Mouse (Mus musculus) embryonic facial prominence, embryonic 10.5 days (tissue): ENCODE measurements around the gene Gm45140. TPM values are rescaled to one million over a fixed set of nuclear protein-coding genes. Genes with fewer than 3 reads are reported as not detected.

Experiments used
- DNase-seq: peaks from one replicate; pipeline ENCODE4 v3.0.0-alpha.2; 2017; ENCODE audit warnings: low spot score
- H3K27ac ChIP-seq: fragments of 300-500 bp; sonication (generic); replicated peaks from 2 replicates; pipeline ENCODE4 v1.5.1; 2016; ENCODE audit warnings: mild to moderate bottlenecking
- H3K27me3 ChIP-seq: fragments of 300-500 bp; sonication (generic); replicated peaks from 2 replicates; pipeline ENCODE4 v1.6.1; 2016; ENCODE audit warnings: low read depth, mild to moderate bottlenecking; ENCODE audit not compliant: poor library complexity, severe bottlenecking
- H3K36me3 ChIP-seq: fragments of 300-500 bp; sonication (generic); replicated peaks from 2 replicates; pipeline ENCODE4 v1.6.1; 2016; ENCODE audit warnings: mild to moderate bottlenecking, moderate library complexity
- H3K4me1 ChIP-seq: fragments of 300-500 bp; sonication (generic); 2 replicates; pipeline ENCODE4 v1.6.1; 2016
- H3K4me3 ChIP-seq: fragments of 300-500 bp; sonication (generic); 2 replicates; pipeline ENCODE4 v1.5.1; 2016; ENCODE audit warnings: mild to moderate bottlenecking, moderate library complexity
- H3K9me3 ChIP-seq: fragments of 300-500 bp; sonication (generic); 2 replicates; pipeline ENCODE4 v1.6.1; 2016; ENCODE audit warnings: mild to moderate bottlenecking
- WGBS: fragments of 180-500 bp; shearing (Covaris S2); methylation state at CpG from one replicate; pipeline ENCODE4 v1.1.7; 2016; 5-methylcytosine and 5-hydroxymethylcytosine counted together
- polyA plus RNA-seq: library from polyadenylated mRNA; unstranded; fragments of >200 nt; fragmentation: Nextera tagmentation; extraction: Ambion mirVana; gene quantifications from 2 replicates; pipeline ENCODE4 v1.2.1, GENCODE M21; 2016

The Gm45140 gene
- polyA plus RNA-seq, 1 experiment from 2014 or later: 2.8 TPM

GRCm38 (mm10) chr6:87791826-87792225 is 43.8 kb downstream of the Gm45140 start:
- Histone ChIP-seq H3K9me3 (no peaks in the 10 kb centered on the region), H3K4me1 (0 out of 2 replicates have a peak, but pooled peaks cover 7% of the 10 kb centered on the region), H3K27me3 (no peaks in the 10 kb centered on the region), H3K36me3 (peaks cover 10% of the 10 kb centered on the region), H3K27ac (no peak overlapping the region), H3K4me3 (no peak overlapping the region)
- DNase-seq: no peak
- WGBS: 96% methylated on average over 5 of the region's 5 CpGs

- H3K4me1 ChIP-seq: 0 out of 2 replicates have a peak, but pooled peaks cover 3% of the 10 kb centered on the region
- no peaks in the 10 kb centered on the region for H3K9me3 ChIP-seq
- no peaks in the 10 kb centered on the region for H3K27me3 ChIP-seq
- H3K36me3 ChIP-seq: peaks cover 10% of the 10 kb centered on the region
- no peak overlapping the region for H3K27ac ChIP-seq
- no peak overlapping the region for H3K4me3 ChIP-seq
- 74% methylated on average over 7 of the region's 7 CpGs for WGBS
- DNase-seq: no peak
Observed at GRCm38 (mm10) chr6:87790779-87791480, 44.7 kb downstream of the Gm45140 start.

DNA sequence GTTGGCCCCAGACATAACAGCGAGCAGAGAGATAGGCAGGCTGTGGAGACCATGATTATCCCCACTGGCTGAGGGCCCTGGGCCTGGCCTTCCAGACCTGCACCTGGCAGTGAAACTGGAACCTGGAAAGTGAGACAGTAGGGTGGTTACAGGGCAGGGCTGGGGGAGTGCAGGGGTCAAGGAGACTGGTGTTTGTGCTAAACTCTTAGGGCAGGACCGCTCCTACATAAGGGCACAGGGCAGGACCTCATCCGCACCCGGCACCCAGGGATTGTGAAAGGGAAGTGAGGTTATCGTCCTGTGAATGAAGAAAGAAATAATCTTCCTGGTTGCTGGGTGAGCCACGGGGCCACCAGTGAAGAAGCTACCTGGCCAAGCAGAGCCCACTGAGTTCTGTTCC is 45.8 kb downstream of the Gm45140 start:
- no peak for DNase-seq
- H3K27ac ChIP-seq: no peak overlapping the region
- WGBS: 89% methylated on average over 6 of the region's 6 CpGs

DNA sequence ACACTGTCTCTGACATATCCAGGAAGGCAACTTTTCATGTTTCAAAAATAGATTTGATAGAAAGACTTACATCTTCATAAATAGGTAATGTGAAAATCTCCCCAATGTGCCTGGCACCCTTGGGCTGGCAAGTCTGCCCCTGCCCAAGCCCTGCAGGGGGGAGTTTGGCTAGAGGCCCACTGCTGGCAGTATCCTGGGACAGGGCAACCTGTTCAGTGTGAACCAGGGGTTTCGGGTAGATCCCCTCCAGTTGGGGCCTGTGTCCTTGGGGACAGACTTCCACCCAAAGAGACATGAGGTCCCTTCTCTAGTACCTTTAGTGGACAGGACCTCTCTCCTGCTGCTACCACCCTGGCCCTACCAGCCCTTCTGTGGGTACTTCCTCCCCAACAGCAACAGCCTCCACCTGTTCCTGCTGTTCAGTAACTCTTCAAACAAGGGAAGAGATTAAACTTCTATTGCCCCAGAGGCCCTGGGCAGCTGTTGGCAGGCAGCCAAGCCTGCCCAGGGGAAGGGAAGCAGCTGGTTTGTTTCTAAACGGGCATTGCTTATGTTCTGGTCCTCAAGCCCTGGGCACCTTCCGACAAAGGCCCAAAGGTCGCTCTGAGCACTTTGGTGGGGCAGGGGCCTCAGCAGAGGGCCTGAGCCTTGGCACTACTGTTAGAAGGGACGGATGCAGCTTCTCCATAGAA is 46.6 kb downstream of the Gm45140 start:
- Histone ChIP-seq H3K4me1 (no peaks in the 10 kb centered on the region), H3K27ac (no peak overlapping the region), H3K27me3 (no peaks in the 10 kb centered on the region), H3K36me3 (peaks cover 10% of the 10 kb centered on the region), H3K9me3 (no peaks in the 10 kb centered on the region), H3K4me3 (no peak overlapping the region)
- 71% methylated on average over 5 of the region's 5 CpGs for WGBS
- DNase-seq: no peak

More for the DNA sequence above, 45.8 kb downstream of the Gm45140 start:
- Histone ChIP-seq H3K27me3 (no peaks in the 10 kb centered on the region), H3K36me3 (peaks cover 10% of the 10 kb centered on the region), H3K9me3 (no peaks in the 10 kb centered on the region), H3K4me3 (no peak overlapping the region), H3K4me1 (no peaks in the 10 kb centered on the region)

- Histone ChIP-seq H3K27me3 (no peaks in the 10 kb centered on the region), H3K4me1 (no peaks in the 10 kb centered on the region), H3K9me3 (no peaks in the 10 kb centered on the region), H3K4me3 (no peak overlapping the region), H3K36me3 (peaks cover 10% of the 10 kb centered on the region), H3K27ac (no peak overlapping the region)
- DNase-seq: no peak
- WGBS: 91% methylated on average over 9 of the region's 9 CpGs
Observed at GRCm38 (mm10) chr6:87788266-87788895, 47.2 kb downstream of the Gm45140 start.

- H3K4me3 ChIP-seq: no peak overlapping the region
- no peaks in the 10 kb centered on the region for H3K27me3 ChIP-seq
- H3K9me3 ChIP-seq: no peaks in the 10 kb centered on the region
- DNase-seq: no peak
- H3K36me3 ChIP-seq: peaks cover 5% of the 10 kb centered on the region
- no peaks in the 10 kb centered on the region for H3K4me1 ChIP-seq
- no peak overlapping the region for H3K27ac ChIP-seq
- WGBS: 88% methylated on average over 6 of the region's 6 CpGs
Observed at GRCm38 (mm10) chr6:87787108-87787890, 48.3 kb downstream of the Gm45140 start.

DNA sequence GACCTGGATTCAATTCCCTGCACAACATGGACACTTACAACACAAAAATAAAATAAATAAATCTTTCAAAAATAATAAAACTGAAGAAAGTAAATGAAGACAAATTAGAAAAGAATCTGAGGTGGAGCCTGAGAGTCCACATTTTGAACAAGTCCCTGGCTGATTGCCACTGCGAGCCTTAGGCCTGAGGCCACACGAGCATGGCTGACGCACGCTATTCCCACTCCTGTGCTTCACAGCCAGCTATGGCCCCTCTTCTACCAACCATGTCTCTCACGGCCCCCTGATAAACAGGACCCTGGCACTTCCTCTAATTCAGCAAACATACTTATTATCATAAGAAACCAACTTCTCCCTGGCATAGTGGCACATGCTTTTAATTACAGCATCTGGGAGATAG is 49.0 kb downstream of the Gm45140 start:
- no peak overlapping the region for H3K4me3 ChIP-seq
- WGBS: 81% methylated on average over 5 of the region's 5 CpGs
- no peak for DNase-seq

GRCm38 (mm10) chr6:87784033-87784432 is 51.6 kb downstream of the Gm45140 start:
- no peaks in the 10 kb centered on the region for H3K36me3 ChIP-seq
- H3K4me3 ChIP-seq: no peak overlapping the region
- 83% methylated on average over 8 of the region's 8 CpGs for WGBS
- no peaks in the 10 kb centered on the region for H3K27me3 ChIP-seq
- no peak for DNase-seq
- H3K9me3 ChIP-seq: no peaks in the 10 kb centered on the region
- no peak overlapping the region for H3K27ac ChIP-seq
- H3K4me1 ChIP-seq: no peaks in the 10 kb centered on the region

More for the DNA sequence above, 49.0 kb downstream of the Gm45140 start:
- no peak overlapping the region for H3K27ac ChIP-seq
- no peaks in the 10 kb centered on the region; the same call in 1 of the 2 replicates for H3K36me3 ChIP-seq
- H3K9me3 ChIP-seq: no peaks in the 10 kb centered on the region
- H3K27me3 ChIP-seq: no peaks in the 10 kb centered on the region
- H3K4me1 ChIP-seq: no peaks in the 10 kb centered on the region

GRCm38 (mm10) chr6:87780546-87781301 is 54.9 kb downstream of the Gm45140 start:
- H3K36me3 ChIP-seq: no peaks in the 10 kb centered on the region
- H3K27ac ChIP-seq: no peak overlapping the region
- 0 out of 2 replicates have a peak, but pooled peaks cover 3% of the 10 kb centered on the region for H3K9me3 ChIP-seq
- no peak for DNase-seq
- 81% methylated on average over 10 of the region's 10 CpGs for WGBS
- H3K27me3 ChIP-seq: no peaks in the 10 kb centered on the region
- H3K4me1 ChIP-seq: no peaks in the 10 kb centered on the region
- H3K4me3 ChIP-seq: no peak overlapping the region

DNA sequence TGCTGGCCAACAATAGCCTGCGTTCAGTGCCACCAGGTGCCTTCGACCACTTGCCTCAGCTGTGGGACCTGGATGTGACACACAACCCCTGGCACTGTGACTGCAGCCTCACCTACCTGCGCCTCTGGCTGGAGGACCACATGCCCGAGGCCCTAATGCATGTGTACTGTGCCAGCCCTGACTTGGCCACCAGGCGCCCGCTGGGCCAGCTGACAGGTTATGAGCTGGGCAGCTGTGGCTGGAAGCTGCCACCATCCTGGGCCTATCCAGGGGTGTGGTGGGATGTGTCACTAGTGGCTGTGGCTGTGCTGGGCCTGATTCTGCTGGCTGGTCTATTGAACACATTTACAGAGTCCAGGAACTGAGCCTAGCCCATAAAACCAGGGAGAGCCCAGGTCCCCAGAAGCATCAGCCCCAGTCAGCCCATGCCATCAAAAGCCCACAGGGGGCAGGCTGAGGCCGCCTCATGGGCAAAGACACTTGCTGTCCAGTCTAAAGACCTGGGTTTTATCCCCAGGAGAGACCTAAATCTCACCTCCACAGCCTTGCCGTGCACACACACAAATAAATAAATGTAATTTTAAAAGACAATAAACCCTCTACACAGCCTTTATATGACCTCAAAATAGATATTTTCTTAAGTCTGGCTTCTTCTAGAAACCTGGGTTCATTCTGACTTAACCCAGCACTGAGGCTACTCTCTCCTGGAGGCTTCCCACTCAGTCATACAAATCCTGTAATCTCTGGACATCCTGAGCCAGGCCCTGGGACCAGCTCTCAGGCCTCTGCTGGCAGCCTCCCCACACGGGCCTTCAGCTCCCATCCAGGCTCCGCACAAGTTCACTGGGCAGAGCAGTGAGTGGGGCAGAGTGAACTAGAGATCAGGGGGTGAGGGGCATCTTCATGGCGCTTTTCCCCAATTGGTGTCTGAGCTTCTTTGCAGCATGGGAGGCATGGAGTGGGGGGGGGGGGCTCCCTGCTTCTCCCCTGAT is 56.1 kb downstream of the Gm45140 start:
- no peaks in the 10 kb centered on the region for H3K27me3 ChIP-seq
- 83% methylated on average over 11 of the region's 11 CpGs for WGBS

More for the DNA sequence above, 56.1 kb downstream of the Gm45140 start:
- no peak overlapping the region for H3K4me3 ChIP-seq
- H3K4me1 ChIP-seq: no peaks in the 10 kb centered on the region
- no peak overlapping the region for H3K27ac ChIP-seq
- H3K36me3 ChIP-seq: no peaks in the 10 kb centered on the region
- peaks cover 8% of the 10 kb centered on the region; the same call in 1 of the 2 replicates for H3K9me3 ChIP-seq
- DNase-seq: no peak
